Mouse (Mus musculus) erythroblast, embryonic 14.5 days (primary cell): ENCODE results near the gene Acadsb.

Source experiments
- GATA1 ChIP-seq: IDR thresholded peaks from 2 replicates; pipeline ENCODE4 v1.6.1; 2012; ENCODE audit warnings: low read length, inconsistent platforms, mixed read lengths
- TAL1 ChIP-seq: IDR thresholded peaks from 3 replicates; pipeline ENCODE4 v1.6.1; 2012; ENCODE audit warnings: low read length, inconsistent platforms, mixed read lengths

DNA sequence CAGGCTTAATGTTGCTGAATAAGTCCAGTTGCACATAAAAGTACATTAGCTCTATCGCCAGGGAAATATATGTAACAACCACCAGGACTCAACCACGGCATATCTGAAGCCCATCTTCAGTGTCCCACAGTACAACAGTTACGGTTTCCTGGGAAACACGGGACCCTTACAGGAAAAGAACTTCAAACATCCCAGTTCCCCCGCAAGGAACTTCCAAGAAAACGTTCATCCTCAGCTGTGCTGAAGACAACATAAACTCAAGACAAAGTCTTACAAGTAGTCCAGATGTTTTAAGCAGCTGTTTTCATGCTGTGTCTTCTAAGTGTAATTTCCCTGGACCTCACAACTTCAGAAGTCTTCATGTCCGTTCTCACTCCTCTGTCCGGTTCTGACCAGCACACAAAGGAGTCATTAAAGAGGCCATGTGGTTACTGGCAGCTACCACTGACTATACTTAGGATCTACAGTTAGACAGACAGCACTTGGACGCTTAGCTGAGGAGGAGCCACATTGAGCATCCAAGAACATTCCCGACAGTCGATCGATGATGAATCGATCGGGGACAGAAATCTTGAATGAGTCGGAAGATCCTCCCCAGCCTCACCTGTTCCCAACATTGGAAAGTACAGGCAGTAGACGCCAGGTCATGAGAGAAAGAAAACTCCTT, 947 bp upstream of the Acadsb start:
- TF ChIP-seq GATA1, result no peak
- no peak for TF ChIP-seq TAL1
